Mouse (Mus musculus): ENCODE results near the gene Nup210. TPM values are rescaled to one million over a fixed set of nuclear protein-coding genes. Genes with fewer than 3 reads are reported as not detected.
A peak's percentile ranks its signal among the peaks of the same experiment; 100 is the strongest.
"Not testable (repeated sequence)": the region's sequence is repeated elsewhere in the genome, so short reads cannot be mapped to it uniquely, and the experiment has no call there.

Gene Nup210
- polyA plus RNA-seq, 1 experiment from 2014 or later, result 13.9 TPM

- 38% methylated on average over 7 of the region's 7 CpGs for WGBS
- H3K4me2 ChIP-seq (ENCODE audit: low read length), result no peak overlapping the region
- H3K27ac ChIP-seq (ENCODE audit: low read depth, low read length), result no peak overlapping the region
- no peaks in the 10 kb centered on the region for H3K9me3 ChIP-seq (replicated peaks; ENCODE audit: control insufficient read depth, low read length)
- DNase-seq (ENCODE audit: low spot score) (no peak), ATAC-seq (no peak)
- no peak overlapping the region for H3K4me3 ChIP-seq (ENCODE audit: low read depth, low read length)
- H3K4me1 ChIP-seq (ENCODE audit: control insufficient read depth, insufficient read depth, low read length), result no peaks in the 10 kb centered on the region
- H3K9ac ChIP-seq (ENCODE audit: low read length), result no peak overlapping the region
- H3K27me3 ChIP-seq (replicated peaks; ENCODE audit: control insufficient read depth, insufficient read depth, low read length), result no peaks in the 10 kb centered on the region
- H3K36me3 ChIP-seq (ENCODE audit: control insufficient read depth, insufficient read depth, low read length), result no peaks in the 10 kb centered on the region
Measured at GRCm38 (mm10) chr6:91124286-91125227, 7.9 kb upstream of the Nup210 start.

DNA sequence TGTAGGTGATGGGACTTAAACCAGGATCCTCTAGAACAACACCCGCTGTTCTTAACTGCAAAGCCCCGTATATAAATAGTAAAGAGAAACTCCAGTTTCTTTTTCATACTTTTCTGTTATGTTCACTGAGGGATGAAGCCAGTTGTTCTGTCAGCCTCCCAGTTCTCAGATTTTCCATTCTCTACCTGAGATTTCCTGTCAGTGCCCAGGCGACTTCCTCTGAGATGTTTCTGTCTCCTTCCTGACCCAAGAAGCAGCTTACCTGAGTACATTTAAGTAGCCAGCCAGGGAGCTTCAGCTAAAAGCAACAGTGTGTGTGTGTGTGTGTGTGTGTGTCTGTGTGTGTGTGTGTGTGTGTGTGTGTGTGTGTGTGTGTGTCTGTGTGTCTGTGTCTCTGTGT lies 6.8 kb upstream of the Nup210 start:
- Histone ChIP-seq H3K27ac (ENCODE audit: low read depth, low read length) (no peak overlapping the region), H3K9me3 (replicated peaks; ENCODE audit: control insufficient read depth, low read length) (no peaks in the 10 kb centered on the region), H3K27me3 (replicated peaks; ENCODE audit: control insufficient read depth, insufficient read depth, low read length) (no peaks in the 10 kb centered on the region), H3K4me1 (ENCODE audit: control insufficient read depth, insufficient read depth, low read length) (no peaks in the 10 kb centered on the region), H3K4me3 (ENCODE audit: low read depth, low read length) (no peak overlapping the region), H3K36me3 (ENCODE audit: control insufficient read depth, insufficient read depth, low read length) (no peaks in the 10 kb centered on the region), H3K9ac (ENCODE audit: low read length) (no peak overlapping the region), H3K4me2 (ENCODE audit: low read length) (no peak overlapping the region)
- DNase-seq (ENCODE audit: low spot score) (no peak), ATAC-seq (no peak)
- WGBS, result 86% methylated on average over 3 of the region's 3 CpGs

GRCm38 (mm10) chr6:91121089-91121488 lies 4.5 kb upstream of the Nup210 start:
- WGBS, result 93% methylated on average over 7 of the region's 7 CpGs

GRCm38 (mm10) chr6:91120206-91120605 lies 3.6 kb upstream of the Nup210 start:
- ATAC-seq, result no peak

More at GRCm38 (mm10) chr6:91121089-91121488, 4.5 kb upstream of the Nup210 start:
- ATAC-seq; DNase-seq (ENCODE audit: low spot score); H3K4me1 ChIP-seq (ENCODE audit: control insufficient read depth, insufficient read depth, low read length); H3K4me3 ChIP-seq (ENCODE audit: low read depth, low read length); H3K36me3 ChIP-seq (ENCODE audit: control insufficient read depth, insufficient read depth, low read length); H3K4me2 ChIP-seq (ENCODE audit: low read length); H3K27me3 ChIP-seq (replicated peaks; ENCODE audit: control insufficient read depth, insufficient read depth, low read length); H3K9me3 ChIP-seq (replicated peaks; ENCODE audit: control insufficient read depth, low read length); H3K27ac ChIP-seq (ENCODE audit: low read depth, low read length); H3K9ac ChIP-seq (ENCODE audit: low read length): not testable (repeated sequence)

DNA sequence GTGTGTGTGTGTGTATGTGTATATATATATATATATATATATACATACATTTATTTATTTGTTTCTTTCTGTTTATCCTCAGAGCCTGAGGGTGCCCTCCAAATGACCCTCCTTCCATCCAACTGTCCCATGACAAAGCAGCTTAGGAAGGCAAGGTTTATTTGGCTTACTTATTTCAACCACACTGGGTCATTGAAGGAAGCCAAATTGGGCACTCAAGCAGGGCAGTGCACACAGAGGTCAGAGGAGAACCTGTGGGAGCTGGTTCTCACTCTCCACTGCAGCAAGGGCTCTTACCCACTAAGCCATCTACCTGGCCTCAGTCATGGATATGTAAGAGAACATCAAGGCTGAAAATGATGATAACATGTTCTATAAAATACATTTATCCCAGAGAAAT lies 1.9 kb upstream of the Nup210 start:
- H3K4me2 ChIP-seq (ENCODE audit: low read length), result no peak overlapping the region
- no peaks in the 10 kb centered on the region for H3K9me3 ChIP-seq (replicated peaks; ENCODE audit: control insufficient read depth, low read length)
- no peaks in the 10 kb centered on the region for H3K27me3 ChIP-seq (replicated peaks; ENCODE audit: control insufficient read depth, insufficient read depth, low read length)
- H3K4me3 ChIP-seq (ENCODE audit: low read depth, low read length), result no peak overlapping the region
- ATAC-seq (no peak), DNase-seq (ENCODE audit: low spot score) (no peak)
- no peak overlapping the region for H3K9ac ChIP-seq (ENCODE audit: low read length)
- no peaks in the 10 kb centered on the region for H3K36me3 ChIP-seq (ENCODE audit: control insufficient read depth, insufficient read depth, low read length)
- no peak overlapping the region for H3K27ac ChIP-seq (ENCODE audit: low read depth, low read length)
- peaks cover 19% of the 10 kb centered on the region for H3K4me1 ChIP-seq (ENCODE audit: control insufficient read depth, insufficient read depth, low read length)

More at GRCm38 (mm10) chr6:91120206-91120605, 3.6 kb upstream of the Nup210 start:
- Histone ChIP-seq H3K4me1 (ENCODE audit: control insufficient read depth, insufficient read depth, low read length) (peaks cover 10% of the 10 kb centered on the region), H3K9ac (ENCODE audit: low read length) (no peak overlapping the region), H3K27me3 (replicated peaks; ENCODE audit: control insufficient read depth, insufficient read depth, low read length) (no peaks in the 10 kb centered on the region), H3K4me3 (ENCODE audit: low read depth, low read length) (no peak overlapping the region), H3K9me3 (replicated peaks; ENCODE audit: control insufficient read depth, low read length) (no peaks in the 10 kb centered on the region), H3K4me2 (ENCODE audit: low read length) (no peak overlapping the region), H3K27ac (ENCODE audit: low read depth, low read length) (no peak overlapping the region), H3K36me3 (ENCODE audit: control insufficient read depth, insufficient read depth, low read length) (no peaks in the 10 kb centered on the region)
- DNase-seq (ENCODE audit: low spot score), result no peak
- WGBS, result 83% methylated on average over 2 of the region's 2 CpGs

DNA sequence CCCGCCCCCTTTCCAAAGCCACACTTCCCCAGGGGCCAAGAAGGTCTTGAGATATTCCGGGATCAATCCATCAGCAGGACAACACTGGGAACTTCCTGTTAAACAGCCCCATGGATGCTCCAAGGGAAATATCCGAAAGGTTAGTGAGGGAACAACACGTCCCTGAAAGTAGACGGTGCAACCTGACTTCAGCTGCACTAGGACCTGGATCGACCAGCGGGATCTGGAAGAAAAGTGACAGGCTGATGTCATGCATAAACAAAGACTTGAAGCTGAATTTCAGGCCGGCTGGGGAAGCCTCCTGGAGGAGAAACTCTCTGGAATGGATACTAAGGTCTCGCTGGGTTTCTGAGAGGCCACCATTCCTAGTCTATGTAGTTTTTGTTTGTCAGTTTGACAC lies 520 bp upstream of the Nup210 start:
- DNase-seq (ENCODE audit: low spot score) (peak; percentile 61), ATAC-seq (peak; percentile 24)
- Histone ChIP-seq H3K36me3 (ENCODE audit: control insufficient read depth, insufficient read depth, low read length) (no peaks in the 10 kb centered on the region), H3K9me3 (replicated peaks; ENCODE audit: control insufficient read depth, low read length) (no peaks in the 10 kb centered on the region), H3K4me2 (ENCODE audit: low read length) (peak overlapping the region; percentile 84), H3K4me1 (ENCODE audit: control insufficient read depth, insufficient read depth, low read length) (peaks cover 19% of the 10 kb centered on the region), H3K9ac (ENCODE audit: low read length) (peak overlapping the region; percentile 86), H3K4me3 (ENCODE audit: low read depth, low read length) (peak overlapping the region; percentile 66), H3K27me3 (replicated peaks; ENCODE audit: control insufficient read depth, insufficient read depth, low read length) (no peaks in the 10 kb centered on the region), H3K27ac (ENCODE audit: low read depth, low read length) (peak overlapping the region; percentile 85; the same call in 1 of the 2 replicates)
- 3% methylated on average over 9 of the region's 9 CpGs for WGBS

DNA sequence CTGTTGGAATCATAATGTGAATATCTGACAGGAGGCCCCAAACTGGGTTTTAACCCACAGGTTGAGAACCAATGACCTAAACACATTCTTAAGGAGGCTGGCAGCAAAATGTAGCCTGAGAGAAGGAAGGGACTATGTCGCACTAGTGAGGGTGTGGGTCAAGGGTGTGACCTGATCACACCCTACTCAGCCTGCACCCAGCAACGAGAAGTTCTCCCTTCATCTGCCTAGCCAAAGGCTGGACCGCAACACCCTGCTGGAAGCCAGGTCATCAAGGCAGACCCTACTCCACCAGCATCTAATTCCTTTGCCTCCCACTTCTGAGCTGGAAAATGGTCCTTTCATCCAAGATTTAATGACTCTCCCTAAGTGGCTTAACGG lies 776 bp downstream of the Nup210 start:
- H3K4me1 ChIP-seq (ENCODE audit: control insufficient read depth, insufficient read depth, low read length), result peaks cover 19% of the 10 kb centered on the region
- H3K36me3 ChIP-seq (ENCODE audit: control insufficient read depth, insufficient read depth, low read length), result no peaks in the 10 kb centered on the region
- DNase-seq (ENCODE audit: low spot score) (no peak), ATAC-seq (no peak)
- no peak overlapping the region for H3K27ac ChIP-seq (ENCODE audit: low read depth, low read length)
- no peaks in the 10 kb centered on the region for H3K9me3 ChIP-seq (replicated peaks; ENCODE audit: control insufficient read depth, low read length)
- H3K4me3 ChIP-seq (ENCODE audit: low read depth, low read length), result peak overlapping the region; percentile 66
- H3K27me3 ChIP-seq (replicated peaks; ENCODE audit: control insufficient read depth, insufficient read depth, low read length), result no peaks in the 10 kb centered on the region
- H3K4me2 ChIP-seq (ENCODE audit: low read length), result peak overlapping the region; percentile 84
- H3K9ac ChIP-seq (ENCODE audit: low read length), result peak overlapping the region; percentile 86
- WGBS, result 14% methylated on average over 4 of the region's 4 CpGs

- no peak overlapping the region for H3K27ac ChIP-seq (ENCODE audit: low read depth, low read length)
- H3K4me2 ChIP-seq (ENCODE audit: low read length), result peak overlapping the region; percentile 84
- peaks cover 19% of the 10 kb centered on the region for H3K4me1 ChIP-seq (ENCODE audit: control insufficient read depth, insufficient read depth, low read length)
- no peak for ATAC-seq
- no peaks in the 10 kb centered on the region for H3K9me3 ChIP-seq (replicated peaks; ENCODE audit: control insufficient read depth, low read length)
- WGBS, result 56% methylated on average over 1 of the region's 1 CpGs
- H3K27me3 ChIP-seq (replicated peaks; ENCODE audit: control insufficient read depth, insufficient read depth, low read length), result no peaks in the 10 kb centered on the region
- no peak for DNase-seq (ENCODE audit: low spot score)
- H3K4me3 ChIP-seq (ENCODE audit: low read depth, low read length), result peak overlapping the region; percentile 66; the same call in 1 of the 2 replicates
- H3K9ac ChIP-seq (ENCODE audit: low read length), result peak overlapping the region; percentile 35; the same call in 1 of the 2 replicates
- no peaks in the 10 kb centered on the region for H3K36me3 ChIP-seq (ENCODE audit: control insufficient read depth, insufficient read depth, low read length)
Measured at GRCm38 (mm10) chr6:91115158-91115557, 1.5 kb downstream of the Nup210 start.

GRCm38 (mm10) chr6:91114716-91115115 lies 1.9 kb downstream of the Nup210 start:
- H3K27me3 ChIP-seq (replicated peaks; ENCODE audit: control insufficient read depth, insufficient read depth, low read length), result no peaks in the 10 kb centered on the region
- no peak overlapping the region for H3K27ac ChIP-seq (ENCODE audit: low read depth, low read length)
- 62% methylated on average over 2 of the region's 2 CpGs for WGBS
- peaks cover 19% of the 10 kb centered on the region for H3K4me1 ChIP-seq (ENCODE audit: control insufficient read depth, insufficient read depth, low read length)
- H3K4me2 ChIP-seq (ENCODE audit: low read length), result peak overlapping the region; percentile 84; the same call in 1 of the 2 replicates
- DNase-seq (ENCODE audit: low spot score) (no peak), ATAC-seq (no peak)
- no peak overlapping the region for H3K4me3 ChIP-seq (ENCODE audit: low read depth, low read length)
- H3K36me3 ChIP-seq (ENCODE audit: control insufficient read depth, insufficient read depth, low read length), result no peaks in the 10 kb centered on the region
- H3K9me3 ChIP-seq (replicated peaks; ENCODE audit: control insufficient read depth, low read length), result no peaks in the 10 kb centered on the region
- peak overlapping the region; percentile 35; the same call in 1 of the 2 replicates for H3K9ac ChIP-seq (ENCODE audit: low read length)
